Mouse (Mus musculus): ENCODE data around the gene Nnmt. TPM values are rescaled to one million over a fixed set of nuclear protein-coding genes. Genes with fewer than 3 reads are reported as not detected.
A peak's percentile ranks its signal among the peaks of the same experiment; 100 is the strongest.

Gene Nnmt
- polyA plus RNA-seq, 1 experiment from 2014 or later = 0.55 TPM

DNA sequence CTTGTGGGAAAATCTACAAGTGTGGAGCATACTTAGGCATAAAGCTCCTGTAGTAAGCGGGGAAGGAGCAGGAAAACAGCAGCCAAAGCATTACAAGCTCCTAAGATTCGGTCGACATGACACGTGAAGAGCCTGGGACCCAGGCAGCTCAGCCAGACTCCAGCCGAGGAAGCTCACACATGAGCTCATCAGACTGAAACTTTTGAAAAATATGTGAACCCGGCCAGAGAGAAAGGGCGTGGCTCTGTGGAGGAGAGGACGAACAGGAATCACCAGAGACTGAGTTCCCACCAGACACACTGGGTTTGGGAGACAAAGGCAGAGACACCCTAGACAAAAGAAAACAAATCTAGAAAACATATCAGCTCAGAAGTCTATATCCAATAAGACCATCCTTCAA lies 35.9 kb upstream of the Nnmt start:
- ATAC-seq (ENCODE audit: low FRiP score, low TSS enrichment) = no peak
- WGBS = 80% methylated on average over 8 of the region's 8 CpGs

GRCm38 (mm10) chr9:48638176-48638803 lies 33.3 kb upstream of the Nnmt start:
- 53% methylated on average over 15 of the region's 15 CpGs for WGBS
- no peak for ATAC-seq (ENCODE audit: low FRiP score, low TSS enrichment)

More for the DNA sequence above, 35.9 kb upstream of the Nnmt start:
- Histone ChIP-seq H3K4me1 (ENCODE audit: control insufficient read depth, insufficient read depth, low read length) (no peaks in the 10 kb centered on the region), H3K27ac (ENCODE audit: low read depth, low read length) (no peak overlapping the region), H3K4me2 (replicated peaks; ENCODE audit: low read depth, low read length) (no peak overlapping the region), H3K36me3 (ENCODE audit: control insufficient read depth, insufficient read depth, low read length) (no peaks in the 10 kb centered on the region), H3K9me3 (ENCODE audit: control insufficient read depth, low read length) (peaks cover 4% of the 10 kb centered on the region; the same call in 1 of the 2 replicates), H3K9ac (ENCODE audit: low read depth, low read length) (no peak overlapping the region), H3K27me3 (ENCODE audit: control insufficient read depth, insufficient read depth, low read length) (peaks cover 6% of the 10 kb centered on the region; the same call in 1 of the 2 replicates), H3K4me3 (ENCODE audit: low read length) (no peak overlapping the region)

GRCm38 (mm10) chr9:48637161-48637560 lies 32.2 kb upstream of the Nnmt start:
- Histone ChIP-seq H3K4me2 (replicated peaks; ENCODE audit: low read depth, low read length) (no peak overlapping the region), H3K9ac (ENCODE audit: low read depth, low read length) (no peak overlapping the region), H3K27me3 (ENCODE audit: control insufficient read depth, insufficient read depth, low read length) (peaks cover 3% of the 10 kb centered on the region; the same call in 1 of the 2 replicates), H3K9me3 (ENCODE audit: control insufficient read depth, low read length) (no peaks in the 10 kb centered on the region), H3K27ac (ENCODE audit: low read depth, low read length) (no peak overlapping the region), H3K4me1 (ENCODE audit: control insufficient read depth, insufficient read depth, low read length) (no peaks in the 10 kb centered on the region), H3K4me3 (ENCODE audit: low read length) (no peak overlapping the region), H3K36me3 (ENCODE audit: control insufficient read depth, insufficient read depth, low read length) (no peaks in the 10 kb centered on the region)
- ATAC-seq (ENCODE audit: low FRiP score, low TSS enrichment) = no peak
- whole genome bisulfite sequencing = 91% methylated on average over 7 of the region's 7 CpGs

More at GRCm38 (mm10) chr9:48638176-48638803, 33.3 kb upstream of the Nnmt start:
- Histone ChIP-seq H3K27me3 (ENCODE audit: control insufficient read depth, insufficient read depth, low read length) (peaks cover 3% of the 10 kb centered on the region; the same call in 1 of the 2 replicates), H3K9ac (ENCODE audit: low read depth, low read length) (no peak overlapping the region), H3K4me1 (ENCODE audit: control insufficient read depth, insufficient read depth, low read length) (no peaks in the 10 kb centered on the region), H3K36me3 (ENCODE audit: control insufficient read depth, insufficient read depth, low read length) (no peaks in the 10 kb centered on the region), H3K4me2 (replicated peaks; ENCODE audit: low read depth, low read length) (no peak overlapping the region), H3K9me3 (ENCODE audit: control insufficient read depth, low read length) (no peaks in the 10 kb centered on the region), H3K4me3 (ENCODE audit: low read length) (no peak overlapping the region), H3K27ac (ENCODE audit: low read depth, low read length) (no peak overlapping the region)

- Histone ChIP-seq H3K4me3 (ENCODE audit: low read length) (no peak overlapping the region), H3K4me2 (replicated peaks; ENCODE audit: low read depth, low read length) (no peak overlapping the region), H3K36me3 (ENCODE audit: control insufficient read depth, insufficient read depth, low read length) (no peaks in the 10 kb centered on the region), H3K27me3 (ENCODE audit: control insufficient read depth, insufficient read depth, low read length) (peaks cover 3% of the 10 kb centered on the region; the same call in 1 of the 2 replicates), H3K9ac (ENCODE audit: low read depth, low read length) (no peak overlapping the region), H3K27ac (ENCODE audit: low read depth, low read length) (no peak overlapping the region), H3K9me3 (ENCODE audit: control insufficient read depth, low read length) (no peaks in the 10 kb centered on the region), H3K4me1 (ENCODE audit: control insufficient read depth, insufficient read depth, low read length) (no peaks in the 10 kb centered on the region)
- WGBS = 40% methylated on average over 18 of the region's 18 CpGs
- ATAC-seq (ENCODE audit: low FRiP score, low TSS enrichment) = no peak
These were observed 30.8 kb upstream of the Nnmt start for GRCm38 (mm10) chr9:48635576-48636350.

DNA sequence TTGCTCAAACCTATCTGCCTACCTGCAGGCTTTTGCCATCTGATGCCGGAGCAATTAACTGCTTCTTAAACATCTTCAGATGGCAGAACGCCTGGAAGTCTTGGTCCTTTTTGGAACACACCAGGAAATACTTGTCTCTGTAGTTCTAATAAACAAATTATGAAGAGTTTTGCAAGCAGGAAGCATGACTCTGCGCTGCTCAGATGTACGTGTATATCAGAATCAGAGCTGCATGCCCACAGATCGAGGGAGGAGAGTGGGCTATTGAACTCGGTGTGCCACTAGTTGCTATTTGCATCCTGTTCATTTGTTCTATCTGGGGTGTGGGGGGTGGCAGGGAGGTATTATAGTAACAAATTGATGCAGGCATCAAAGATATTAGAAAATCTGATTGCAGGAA lies 28.2 kb upstream of the Nnmt start:
- no peak for ATAC-seq (ENCODE audit: low FRiP score, low TSS enrichment)
- H3K36me3 ChIP-seq (ENCODE audit: control insufficient read depth, insufficient read depth, low read length) = no peaks in the 10 kb centered on the region
- H3K9me3 ChIP-seq (ENCODE audit: control insufficient read depth, low read length) = no peaks in the 10 kb centered on the region
- no peaks in the 10 kb centered on the region for H3K27me3 ChIP-seq (ENCODE audit: control insufficient read depth, insufficient read depth, low read length)
- no peak overlapping the region for H3K27ac ChIP-seq (ENCODE audit: low read depth, low read length)
- H3K4me1 ChIP-seq (ENCODE audit: control insufficient read depth, insufficient read depth, low read length) = no peaks in the 10 kb centered on the region
- 89% methylated on average over 6 of the region's 6 CpGs for WGBS
- no peak overlapping the region for H3K4me2 ChIP-seq (replicated peaks; ENCODE audit: low read depth, low read length)
- H3K4me3 ChIP-seq (ENCODE audit: low read length) = no peak overlapping the region
- H3K9ac ChIP-seq (ENCODE audit: low read depth, low read length) = no peak overlapping the region

- WGBS = 83% methylated on average over 1 of the region's 1 CpGs
- H3K4me2 ChIP-seq (replicated peaks; ENCODE audit: low read depth, low read length) = no peak overlapping the region
- H3K9ac ChIP-seq (ENCODE audit: low read depth, low read length) = no peak overlapping the region
- no peak for ATAC-seq (ENCODE audit: low FRiP score, low TSS enrichment)
- H3K9me3 ChIP-seq (ENCODE audit: control insufficient read depth, low read length) = no peaks in the 10 kb centered on the region
- H3K27me3 ChIP-seq (ENCODE audit: control insufficient read depth, insufficient read depth, low read length) = no peaks in the 10 kb centered on the region
- H3K36me3 ChIP-seq (ENCODE audit: control insufficient read depth, insufficient read depth, low read length) = no peaks in the 10 kb centered on the region
- H3K27ac ChIP-seq (ENCODE audit: low read depth, low read length) = no peak overlapping the region
- no peak overlapping the region for H3K4me3 ChIP-seq (ENCODE audit: low read length)
- no peaks in the 10 kb centered on the region for H3K4me1 ChIP-seq (ENCODE audit: control insufficient read depth, insufficient read depth, low read length)
These were observed 14.3 kb upstream of the Nnmt start for GRCm38 (mm10) chr9:48619268-48619667.

- Histone ChIP-seq H3K4me1 (ENCODE audit: control insufficient read depth, insufficient read depth, low read length) (no peaks in the 10 kb centered on the region), H3K9ac (ENCODE audit: low read depth, low read length) (no peak overlapping the region), H3K9me3 (ENCODE audit: control insufficient read depth, low read length) (no peaks in the 10 kb centered on the region), H3K27ac (ENCODE audit: low read depth, low read length) (no peak overlapping the region), H3K36me3 (ENCODE audit: control insufficient read depth, insufficient read depth, low read length) (no peaks in the 10 kb centered on the region), H3K27me3 (ENCODE audit: control insufficient read depth, insufficient read depth, low read length) (no peaks in the 10 kb centered on the region), H3K4me3 (ENCODE audit: low read length) (no peak overlapping the region), H3K4me2 (replicated peaks; ENCODE audit: low read depth, low read length) (peak overlapping the region; percentile 33; the same call in 1 of the 2 replicates)
- 0 out of 2 replicates have a peak, but pooled peaks have one; percentile 43 for ATAC-seq (ENCODE audit: low FRiP score, low TSS enrichment)
- 26% methylated on average over 6 of the region's 6 CpGs for WGBS
These were observed 13.6 kb upstream of the Nnmt start for GRCm38 (mm10) chr9:48618589-48618988.

GRCm38 (mm10) chr9:48618111-48618510 lies 13.2 kb upstream of the Nnmt start:
- no peak overlapping the region for H3K4me2 ChIP-seq (replicated peaks; ENCODE audit: low read depth, low read length)
- no peak overlapping the region for H3K27ac ChIP-seq (ENCODE audit: low read depth, low read length)
- ATAC-seq (ENCODE audit: low FRiP score, low TSS enrichment) = no peak
- no peaks in the 10 kb centered on the region for H3K36me3 ChIP-seq (ENCODE audit: control insufficient read depth, insufficient read depth, low read length)
- no peaks in the 10 kb centered on the region for H3K9me3 ChIP-seq (ENCODE audit: control insufficient read depth, low read length)
- H3K4me3 ChIP-seq (ENCODE audit: low read length) = no peak overlapping the region
- no peaks in the 10 kb centered on the region for H3K27me3 ChIP-seq (ENCODE audit: control insufficient read depth, insufficient read depth, low read length)
- WGBS = 79% methylated on average over 8 of the region's 8 CpGs
- no peak overlapping the region for H3K9ac ChIP-seq (ENCODE audit: low read depth, low read length)
- no peaks in the 10 kb centered on the region for H3K4me1 ChIP-seq (ENCODE audit: control insufficient read depth, insufficient read depth, low read length)

DNA sequence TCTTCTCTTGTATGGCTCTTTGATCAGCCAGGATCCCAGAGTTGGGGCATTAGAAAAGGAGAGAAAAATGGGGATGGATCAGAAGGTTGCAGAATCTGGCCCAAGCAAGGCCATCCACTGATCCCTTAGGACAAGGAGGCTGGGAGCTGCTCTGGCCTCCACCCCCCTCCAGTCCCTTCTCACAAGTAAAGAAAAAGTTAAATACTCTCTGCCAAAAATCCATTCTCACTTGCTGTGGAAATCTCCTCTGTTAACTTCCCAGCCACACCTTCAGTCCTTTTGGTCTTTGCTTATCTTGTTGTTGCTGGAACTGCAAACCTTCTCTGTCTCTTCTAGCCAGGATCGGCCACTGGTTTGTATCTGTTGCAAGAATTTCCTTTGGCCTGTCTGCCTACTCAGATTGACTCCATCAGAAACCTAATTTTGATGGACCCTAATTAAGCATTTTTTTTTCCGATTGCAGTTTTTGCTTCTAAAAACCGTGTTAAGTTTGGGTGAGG lies 12.6 kb upstream of the Nnmt start:
- Histone ChIP-seq H3K27me3 (ENCODE audit: control insufficient read depth, insufficient read depth, low read length) (no peaks in the 10 kb centered on the region), H3K4me1 (ENCODE audit: control insufficient read depth, insufficient read depth, low read length) (no peaks in the 10 kb centered on the region), H3K27ac (ENCODE audit: low read depth, low read length) (no peak overlapping the region), H3K4me3 (ENCODE audit: low read length) (no peak overlapping the region), H3K9ac (ENCODE audit: low read depth, low read length) (no peak overlapping the region), H3K9me3 (ENCODE audit: control insufficient read depth, low read length) (no peaks in the 10 kb centered on the region), H3K36me3 (ENCODE audit: control insufficient read depth, insufficient read depth, low read length) (no peaks in the 10 kb centered on the region), H3K4me2 (replicated peaks; ENCODE audit: low read depth, low read length) (no peak overlapping the region)
- ATAC-seq (ENCODE audit: low FRiP score, low TSS enrichment) = no peak
- WGBS = 88% methylated on average over 3 of the region's 3 CpGs

Data from kidney, embryonic 14.5 days (tissue).